Mouse (Mus musculus) intestine, postnatal 0 days (tissue): Measurements from ENCODE around the gene Ccdc188. TPM values are rescaled to one million over a fixed set of nuclear protein-coding genes. Genes with fewer than 3 reads are reported as not detected.
A peak's percentile ranks its signal among the peaks of the same experiment; 100 is the strongest.

ENCODE experiments used
- ATAC-seq: fragments of 200-750 bp; cut with Nextera tagmentation; 2 replicates; pipeline ENCODE4 v1.8.0; 2017; ENCODE audit warnings: mild to moderate bottlenecking, moderate TSS enrichment, moderate library complexity
- H3K27ac ChIP-seq: fragments of 300-500 bp; sonication (generic); 2 replicates; pipeline ENCODE4 v1.5.1; 2014; ENCODE audit warnings: mild to moderate bottlenecking, low read depth, low read length, moderate library complexity
- H3K27me3 ChIP-seq: fragments of 300-500 bp; sonication (generic); replicated peaks from 2 replicates; pipeline ENCODE4 v1.6.1; 2014; ENCODE audit warnings: low read length, mixed read lengths; ENCODE audit not compliant: control insufficient read depth, insufficient read depth
- H3K36me3 ChIP-seq: fragments of 300-500 bp; sonication (generic); 2 replicates; pipeline ENCODE4 v1.6.1; 2014; ENCODE audit warnings: mild to moderate bottlenecking, moderate library complexity; ENCODE audit not compliant: control insufficient read depth, insufficient read depth
- H3K4me1 ChIP-seq: fragments of 300-500 bp; sonication (generic); replicated peaks from 2 replicates; pipeline ENCODE4 v1.6.1; 2014; ENCODE audit warnings: antibody characterized with exemption, low read length, mixed read lengths; ENCODE audit not compliant: control insufficient read depth, insufficient read depth
- H3K4me2 ChIP-seq: fragments of 300-500 bp; sonication (generic); replicated peaks from 2 replicates; pipeline ENCODE4 v1.6.1; 2014; ENCODE audit warnings: low read depth, mild to moderate bottlenecking, moderate library complexity
- H3K4me3 ChIP-seq: fragments of 300-500 bp; sonication (generic); 2 replicates; pipeline ENCODE4 v1.5.1; 2014; ENCODE audit warnings: low read depth, low read length
- H3K9ac ChIP-seq: fragments of 300-500 bp; sonication (generic); 2 replicates; pipeline ENCODE4 v1.6.1; 2014; ENCODE audit warnings: mild to moderate bottlenecking, low read depth, low read length
- H3K9me3 ChIP-seq: fragments of 300-500 bp; sonication (generic); 2 replicates; pipeline ENCODE4 v1.6.1; 2016; ENCODE audit warnings: mixed run types; ENCODE audit not compliant: control insufficient read depth
- CTCF ChIP-seq: sonication (generic); IDR thresholded peaks from 2 replicates; pipeline ENCODE4 v1.5.1; 2016; ENCODE audit warnings: low read depth, mild to moderate bottlenecking, control low read depth, antibody characterized with exemption, moderate library complexity
- WGBS: fragments of 180-500 bp; shearing (Covaris S2); extraction: QIAGEN DNeasy Blood & Tissue Kit; methylation state at CpG from one replicate; pipeline ENCODE4 v1.1.7; 2014; 5-methylcytosine and 5-hydroxymethylcytosine counted together
- polyA plus RNA-seq: library from polyadenylated mRNA; unstranded; fragments of >200 nt; fragmentation: Nextera tagmentation; extraction: Ambion mirVana; gene quantifications from 2 replicates; pipeline ENCODE4 v1.2.1, GENCODE M21; 2015

The Ccdc188 gene
- polyA plus RNA-seq, 1 experiment from 2014 or later: not detected

- Histone ChIP-seq H3K27ac (0 out of 2 replicates have a peak overlapping the region, but pooled peaks have one; percentile 21), H3K9ac (no peak overlapping the region), H3K9me3 (no peaks in the 10 kb centered on the region), H3K4me1 (0 out of 2 replicates have a peak, but pooled peaks cover 8% of the 10 kb centered on the region), H3K4me3 (no peak overlapping the region), H3K27me3 (no peaks in the 10 kb centered on the region), H3K4me2 (no peak overlapping the region), H3K36me3 (peaks cover 73% of the 10 kb centered on the region)
- WGBS: 80% methylated on average over 1 of the region's 1 CpGs
- no peak for TF ChIP-seq CTCF
- no peak for ATAC-seq
These were observed 36.2 kb downstream of the Ccdc188 start for GRCm38 (mm10) chr16:18253866-18254265.

GRCm38 (mm10) chr16:18258221-18258620 lies 40.5 kb downstream of the Ccdc188 start, which contains the start of gene Gm49776:
Gene Gm49776 (minus strand): TSS chr16:18258321.
- H3K9me3 ChIP-seq: no peaks in the 10 kb centered on the region
- H3K4me2 ChIP-seq: no peak within 1 kb of the TSS
- peaks cover 83% of the 10 kb centered on the region for H3K36me3 ChIP-seq
- WGBS: 85% methylated on average over 2 of the region's 2 CpGs
- H3K27me3 ChIP-seq: no peaks in the 10 kb centered on the region
- no peak for ATAC-seq
- H3K4me3 ChIP-seq: no peak within 1 kb of the TSS
- TF ChIP-seq CTCF: no peak
- H3K9ac ChIP-seq: no peak within 1 kb of the TSS
- no peaks in the 10 kb centered on the region for H3K4me1 ChIP-seq
- no peak within 1 kb of the TSS for H3K27ac ChIP-seq

- Histone ChIP-seq H3K9me3 (no peaks in the 10 kb centered on the region), H3K36me3 (peaks cover 61% of the 10 kb centered on the region), H3K9ac (no peak overlapping the region), H3K4me2 (no peak overlapping the region), H3K4me1 (no peaks in the 10 kb centered on the region), H3K4me3 (no peak overlapping the region), H3K27ac (no peak overlapping the region), H3K27me3 (no peaks in the 10 kb centered on the region)
- 90% methylated on average over 2 of the region's 2 CpGs for WGBS
- no peak for TF ChIP-seq CTCF
- ATAC-seq: no peak
These were observed 47.3 kb downstream of the Ccdc188 start for GRCm38 (mm10) chr16:18265024-18265423.

- ATAC-seq: no peak
- H3K27ac ChIP-seq: no peak overlapping the region
- H3K27me3 ChIP-seq: no peaks in the 10 kb centered on the region
- no peak overlapping the region for H3K4me3 ChIP-seq
- H3K4me1 ChIP-seq: no peaks in the 10 kb centered on the region
- H3K9me3 ChIP-seq: no peaks in the 10 kb centered on the region
- H3K9ac ChIP-seq: no peak overlapping the region
- peak; percentile 60 for TF ChIP-seq CTCF
- 77% methylated on average over 5 of the region's 5 CpGs for WGBS
- H3K4me2 ChIP-seq: no peak overlapping the region
- peaks cover 65% of the 10 kb centered on the region for H3K36me3 ChIP-seq
These were observed 50.5 kb downstream of the Ccdc188 start for GRCm38 (mm10) chr16:18268182-18268581.

Other genes starting within 250 kb of the Ccdc188 start
- not detected in 2 replicates for gene Vpreb2, start 237.5 kb upstream of the Ccdc188 start, polyA plus RNA-seq
- gene Dgcr6, start 165.0 kb upstream of the Ccdc188 start, polyA plus RNA-seq: 98.4 and 106 TPM in 2 replicates
- gene Prodh, start 127.7 kb upstream of the Ccdc188 start, polyA plus RNA-seq: 23.2 and 40.9 TPM in 2 replicates
- 1.6 and 1.9 TPM in 2 replicates for gene Rtn4r, start 90.2 kb upstream of the Ccdc188 start, polyA plus RNA-seq
- gene Zdhhc8, start 17.3 kb downstream of the Ccdc188 start, polyA plus RNA-seq: 4.3 and 5.0 TPM in 2 replicates
- gene Trmt2a, start 30.8 kb downstream of the Ccdc188 start, polyA plus RNA-seq: 26.1 and 28.7 TPM in 2 replicates
- gene Ranbp1, start 30.9 kb downstream of the Ccdc188 start, polyA plus RNA-seq: 229 and 231 TPM in 2 replicates
- gene Gm49776, start 40.4 kb downstream of the Ccdc188 start, polyA plus RNA-seq: 1.2 and 1.5 TPM in 2 replicates
- gene Dgcr8, start 71.4 kb downstream of the Ccdc188 start, polyA plus RNA-seq: 7.1 TPM in 2 replicates
- gene Tango2, start 130.2 kb downstream of the Ccdc188 start, polyA plus RNA-seq: 78.6 and 85.2 TPM in 2 replicates
- 9.3 and 9.6 TPM in 2 replicates for gene Arvcf, start 130.3 kb downstream of the Ccdc188 start, polyA plus RNA-seq
- 24.8 and 25.0 TPM in 2 replicates for gene Txnrd2, start 208.5 kb downstream of the Ccdc188 start, polyA plus RNA-seq
- gene Comt, start 209.0 kb downstream of the Ccdc188 start, polyA plus RNA-seq: 103 and 107 TPM in 2 replicates